Comparison of ENCODE assay signal across 14 mouse cellular contexts in the genomic region with DNA sequence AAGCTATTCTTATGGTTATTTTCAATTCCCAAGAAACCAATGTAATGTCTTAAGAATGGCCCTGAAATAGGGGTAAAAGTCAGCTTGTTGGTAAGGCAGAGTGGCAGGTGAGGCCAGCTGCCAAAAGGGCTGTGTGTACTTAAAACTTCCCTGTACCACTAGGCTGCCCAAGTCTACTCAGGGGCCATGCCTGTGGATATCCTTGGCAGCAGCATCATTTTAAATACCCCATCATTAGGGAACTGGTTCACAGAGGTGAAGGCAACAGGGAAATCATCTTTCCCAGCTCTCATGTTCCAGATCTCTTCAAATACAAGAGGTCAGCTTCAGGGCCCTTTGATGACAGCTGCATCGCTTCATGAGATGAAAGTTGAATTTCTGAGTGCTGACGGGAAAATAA.
"Had no signal": no experiment of that assay in that cellular context is flagged by ENCODE, and none has a peak within 500 bp of the region (broad histone marks: within the 10 kb centered on the region; RNA-seq: fewer than 3 reads in every experiment).

No protein-coding gene starts in this region.

- H3K4me1 ChIP-seq: liver, embryonic 13.5 days; neural tube, embryonic 12.5 days; neural tube, embryonic 15.5 days had no signal

- H3K27me3 ChIP-seq: liver, embryonic 13.5 days; neural tube, embryonic 12.5 days; neural tube, embryonic 15.5 days had no signal

- ATAC-seq: intestine, postnatal 0 days had no signal

- DNase-seq: kidney, adult 2 months; kidney, postnatal 25 days; layer of hippocampus, adult 9-11 months; liver, embryonic 13.5 days; lung, adult 2 months; lung, postnatal 14 days; lung, postnatal 4 days; thymus, adult 2 months; thymus, postnatal 14 days had no signal

- H3K36me3 ChIP-seq: liver, embryonic 13.5 days; neural tube, embryonic 12.5 days; neural tube, embryonic 15.5 days had no signal

- H3K27ac ChIP-seq: kidney, postnatal 0 days; layer of hippocampus, adult 2 months; liver, embryonic 13.5 days; neural tube, embryonic 12.5 days; neural tube, embryonic 15.5 days had no signal

- H3K4me2 ChIP-seq: liver, embryonic 13.5 days; neural tube, embryonic 12.5 days; neural tube, embryonic 15.5 days had no signal

- H3K4me3 ChIP-seq: layer of hippocampus, adult 2 months; liver, embryonic 13.5 days; neural tube, embryonic 12.5 days; neural tube, embryonic 15.5 days had no signal

- H3K9me3 ChIP-seq: neural tube, embryonic 12.5 days; neural tube, embryonic 15.5 days had no signal

- H3K9ac ChIP-seq: liver, embryonic 13.5 days; neural tube, embryonic 12.5 days; neural tube, embryonic 15.5 days had no signal
